Mouse (Mus musculus): ENCODE measurements around the gene Hmga1b. TPM values are rescaled to one million over a fixed set of nuclear protein-coding genes. Genes with fewer than 3 reads are reported as not detected.
"Not testable (repeated sequence)": the region's sequence is repeated elsewhere in the genome, so short reads cannot be mapped to it uniquely, and the experiment has no call there.

The Hmga1b gene
- polyA plus RNA-seq, 1 experiment = 3.1 TPM

DNA sequence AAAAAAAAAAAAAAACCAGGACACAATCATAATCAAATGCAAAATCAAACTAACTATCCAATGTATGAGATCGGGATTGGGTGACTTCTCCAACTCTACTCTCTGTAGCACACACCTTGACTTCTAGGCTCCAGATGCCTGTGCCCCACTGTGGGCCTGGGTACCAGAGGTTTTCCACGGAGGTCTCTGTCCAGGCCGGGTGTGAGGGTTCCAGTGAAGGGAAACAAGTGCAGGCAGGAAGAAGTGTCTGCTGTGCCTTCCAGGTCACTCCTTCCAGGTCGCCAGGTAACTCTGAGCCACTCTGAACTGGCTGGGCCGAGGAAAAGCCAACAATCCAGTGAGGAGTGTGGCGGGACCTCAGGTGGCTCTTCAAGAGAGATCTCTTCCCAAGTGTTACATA lies 26.2 kb upstream of the Hmga1b start:
- H3K4me1 ChIP-seq (ENCODE audit: control insufficient read depth, insufficient read depth, low read length) = no peaks in the 10 kb centered on the region

GRCm38 (mm10) chr11:120740981-120741380 lies 21.6 kb upstream of the Hmga1b start:
- H3K4me3 ChIP-seq (replicated peaks; ENCODE audit: insufficient read depth, low read depth, low read length) = no peak overlapping the region
- H3K4me1 ChIP-seq (ENCODE audit: control insufficient read depth, insufficient read depth, low read length) = no peaks in the 10 kb centered on the region
- H3K27me3 ChIP-seq (ENCODE audit: control insufficient read depth, insufficient read depth, low read length) = no peaks in the 10 kb centered on the region
- no peak overlapping the region for H3K27ac ChIP-seq (ENCODE audit: insufficient read depth, low read length)
- 74% methylated on average over 5 of the region's 5 CpGs for WGBS
- TF ChIP-seq POLR2A (IDR thresholded peaks at IDR 0.05; ENCODE audit: borderline replicate concordance, insufficient read depth, low read length) = no peak
- DNase-seq = no peak

More for the DNA sequence above, 26.2 kb upstream of the Hmga1b start:
- Histone ChIP-seq H3K4me3 (replicated peaks; ENCODE audit: insufficient read depth, low read depth, low read length) (no peak overlapping the region), H3K27me3 (ENCODE audit: control insufficient read depth, insufficient read depth, low read length) (no peaks in the 10 kb centered on the region), H3K27ac (ENCODE audit: insufficient read depth, low read length) (no peak overlapping the region)
- no peak for DNase-seq
- TF ChIP-seq CTCF (IDR thresholded peaks at IDR 0.05; ENCODE audit: borderline replicate concordance, insufficient read depth, low read depth, low read length) (no peak), POLR2A (IDR thresholded peaks at IDR 0.05; ENCODE audit: borderline replicate concordance, insufficient read depth, low read length) (no peak)
- WGBS = 71% methylated on average over 6 of the region's 6 CpGs

DNA sequence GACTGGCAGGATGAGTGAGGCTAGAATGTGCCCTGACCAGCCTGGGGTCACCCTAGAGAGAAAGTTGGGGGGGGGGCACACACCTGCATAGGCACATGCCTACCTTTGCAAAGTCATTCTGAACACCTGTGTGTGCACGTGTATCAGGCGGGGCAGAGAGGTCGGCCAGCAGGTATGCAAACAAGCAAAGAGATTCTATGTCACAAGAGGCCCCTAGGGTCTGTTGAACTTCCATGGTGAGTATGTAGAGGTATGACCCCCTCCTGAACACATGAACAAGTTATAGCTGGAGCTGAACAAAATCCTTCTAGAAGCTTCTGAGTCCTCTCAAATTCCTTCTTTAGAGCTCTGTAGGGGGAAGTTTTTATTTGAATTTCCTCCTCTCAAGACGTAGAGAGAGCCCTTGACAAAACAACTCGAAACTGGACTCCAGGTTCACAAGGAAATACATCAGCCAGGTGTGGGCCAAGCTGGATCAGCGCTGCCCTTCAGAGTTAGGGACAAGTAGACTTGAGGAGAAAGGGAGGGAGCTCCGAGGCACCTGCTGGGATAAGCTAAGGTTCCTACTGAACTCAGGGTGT lies 18.4 kb upstream of the Hmga1b start:
- TF ChIP-seq POLR2A (IDR thresholded peaks at IDR 0.05; ENCODE audit: borderline replicate concordance, insufficient read depth, low read length) = no peak
- TF ChIP-seq CTCF (IDR thresholded peaks at IDR 0.05; ENCODE audit: borderline replicate concordance, insufficient read depth, low read depth, low read length) = no peak
- WGBS = 76% methylated on average over 7 of the region's 7 CpGs
- H3K4me3 ChIP-seq (replicated peaks; ENCODE audit: insufficient read depth, low read depth, low read length) = no peak overlapping the region
- no peak overlapping the region for H3K27ac ChIP-seq (ENCODE audit: insufficient read depth, low read length)
- DNase-seq = no peak
- H3K27me3 ChIP-seq (ENCODE audit: control insufficient read depth, insufficient read depth, low read length) = no peaks in the 10 kb centered on the region
- H3K4me1 ChIP-seq (ENCODE audit: control insufficient read depth, insufficient read depth, low read length) = no peaks in the 10 kb centered on the region

GRCm38 (mm10) chr11:120747974-120748373 lies 14.6 kb upstream of the Hmga1b start:
- Histone ChIP-seq H3K4me1 (ENCODE audit: control insufficient read depth, insufficient read depth, low read length) (no peaks in the 10 kb centered on the region), H3K4me3 (replicated peaks; ENCODE audit: insufficient read depth, low read depth, low read length) (no peak overlapping the region), H3K27me3 (ENCODE audit: control insufficient read depth, insufficient read depth, low read length) (no peaks in the 10 kb centered on the region), H3K27ac (ENCODE audit: insufficient read depth, low read length) (no peak overlapping the region)
- no peak for DNase-seq
- TF ChIP-seq POLR2A (IDR thresholded peaks at IDR 0.05; ENCODE audit: borderline replicate concordance, insufficient read depth, low read length) = no peak
- no peak for TF ChIP-seq CTCF (IDR thresholded peaks at IDR 0.05; ENCODE audit: borderline replicate concordance, insufficient read depth, low read depth, low read length)
- 79% methylated on average over 4 of the region's 4 CpGs for WGBS

DNA sequence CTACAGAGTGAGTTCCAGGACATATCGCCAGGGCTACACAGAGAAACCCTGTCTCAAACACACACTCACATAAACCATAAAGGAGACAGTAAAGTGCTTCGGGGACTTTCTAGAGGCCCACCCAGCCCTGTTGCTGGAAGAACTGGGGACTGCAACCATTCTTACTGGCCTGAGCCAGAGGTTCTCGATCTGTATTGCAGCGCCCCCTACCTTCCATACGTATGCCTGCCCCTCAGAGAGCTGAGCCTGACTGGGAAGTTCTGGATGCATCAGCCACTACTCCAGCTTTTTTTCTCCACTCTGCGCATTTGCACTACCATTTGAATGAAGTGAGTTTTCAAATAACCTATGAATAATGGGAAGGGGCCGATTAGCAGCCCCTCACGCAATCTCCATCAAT lies 13.2 kb upstream of the Hmga1b start:
- 60% methylated on average over 8 of the region's 8 CpGs for WGBS
- 0 out of 2 replicates have a peak, but pooled peaks have one; percentile 27 for TF ChIP-seq CTCF (IDR thresholded peaks at IDR 0.05; ENCODE audit: borderline replicate concordance, insufficient read depth, low read depth, low read length)
- no peak for TF ChIP-seq POLR2A (IDR thresholded peaks at IDR 0.05; ENCODE audit: borderline replicate concordance, insufficient read depth, low read length)
- no peak overlapping the region for H3K27ac ChIP-seq (ENCODE audit: insufficient read depth, low read length)
- DNase-seq = peak in 1 of 2 experiments; percentile 23
- H3K4me3 ChIP-seq (replicated peaks; ENCODE audit: insufficient read depth, low read depth, low read length) = no peak overlapping the region
- H3K27me3 ChIP-seq (ENCODE audit: control insufficient read depth, insufficient read depth, low read length) = no peaks in the 10 kb centered on the region
- no peaks in the 10 kb centered on the region for H3K4me1 ChIP-seq (ENCODE audit: control insufficient read depth, insufficient read depth, low read length)

GRCm38 (mm10) chr11:120751606-120752005 lies 11.0 kb upstream of the Hmga1b start:
- Histone ChIP-seq H3K4me1 (ENCODE audit: control insufficient read depth, insufficient read depth, low read length) (no peaks in the 10 kb centered on the region), H3K4me3 (replicated peaks; ENCODE audit: insufficient read depth, low read depth, low read length) (no peak overlapping the region), H3K27ac (ENCODE audit: insufficient read depth, low read length) (no peak overlapping the region), H3K27me3 (ENCODE audit: control insufficient read depth, insufficient read depth, low read length) (no peaks in the 10 kb centered on the region)
- no peak for DNase-seq
- WGBS = 58% methylated on average over 4 of the region's 4 CpGs
- no peak for TF ChIP-seq CTCF (IDR thresholded peaks at IDR 0.05; ENCODE audit: borderline replicate concordance, insufficient read depth, low read depth, low read length)
- TF ChIP-seq POLR2A (IDR thresholded peaks at IDR 0.05; ENCODE audit: borderline replicate concordance, insufficient read depth, low read length) = no peak

DNA sequence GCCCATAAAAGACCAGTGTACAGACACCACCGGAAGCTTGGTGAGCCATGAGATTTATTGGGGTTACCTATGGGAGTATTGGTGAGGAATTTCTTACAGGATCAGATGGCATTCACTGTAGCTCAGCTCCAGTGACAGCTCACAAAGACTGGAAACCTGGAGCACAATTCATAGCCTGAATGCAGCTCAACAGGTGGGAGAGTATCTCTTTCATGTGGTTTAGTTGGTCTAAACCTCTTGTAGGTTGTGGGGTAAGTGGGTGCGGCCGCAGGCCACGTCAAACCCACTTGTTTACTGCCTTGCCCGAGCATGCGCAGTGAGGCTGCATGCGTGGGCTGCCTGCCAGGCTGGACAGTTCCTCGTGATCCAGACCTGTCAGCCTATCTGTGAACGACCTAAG lies 2.4 kb upstream of the Hmga1b start:
- 81% methylated on average over 9 of the region's 9 CpGs for WGBS
- no peak for DNase-seq
- no peak overlapping the region for H3K4me3 ChIP-seq (replicated peaks; ENCODE audit: insufficient read depth, low read depth, low read length)
- no peak for TF ChIP-seq POLR2A (IDR thresholded peaks at IDR 0.05; ENCODE audit: borderline replicate concordance, insufficient read depth, low read length)
- TF ChIP-seq CTCF (IDR thresholded peaks at IDR 0.05; ENCODE audit: borderline replicate concordance, insufficient read depth, low read depth, low read length) = no peak
- H3K4me1 ChIP-seq (ENCODE audit: control insufficient read depth, insufficient read depth, low read length) = no peaks in the 10 kb centered on the region
- no peak overlapping the region for H3K27ac ChIP-seq (ENCODE audit: insufficient read depth, low read length)
- H3K27me3 ChIP-seq (ENCODE audit: control insufficient read depth, insufficient read depth, low read length) = no peaks in the 10 kb centered on the region

GRCm38 (mm10) chr11:120761811-120762671 lies 553 bp upstream of the Hmga1b start:
- TF ChIP-seq CTCF (IDR thresholded peaks at IDR 0.05; ENCODE audit: borderline replicate concordance, insufficient read depth, low read depth, low read length) (no peak), POLR2A (IDR thresholded peaks at IDR 0.05; ENCODE audit: borderline replicate concordance, insufficient read depth, low read length) (no peak)
- H3K4me3 ChIP-seq (replicated peaks; ENCODE audit: insufficient read depth, low read depth, low read length) = no peak overlapping the region
- no peak overlapping the region for H3K27ac ChIP-seq (ENCODE audit: insufficient read depth, low read length)
- no peaks in the 10 kb centered on the region for H3K27me3 ChIP-seq (ENCODE audit: control insufficient read depth, insufficient read depth, low read length)
- no peaks in the 10 kb centered on the region for H3K4me1 ChIP-seq (ENCODE audit: control insufficient read depth, insufficient read depth, low read length)
- no peak for DNase-seq
- 71% methylated on average over 14 of the region's 14 CpGs for WGBS

DNA sequence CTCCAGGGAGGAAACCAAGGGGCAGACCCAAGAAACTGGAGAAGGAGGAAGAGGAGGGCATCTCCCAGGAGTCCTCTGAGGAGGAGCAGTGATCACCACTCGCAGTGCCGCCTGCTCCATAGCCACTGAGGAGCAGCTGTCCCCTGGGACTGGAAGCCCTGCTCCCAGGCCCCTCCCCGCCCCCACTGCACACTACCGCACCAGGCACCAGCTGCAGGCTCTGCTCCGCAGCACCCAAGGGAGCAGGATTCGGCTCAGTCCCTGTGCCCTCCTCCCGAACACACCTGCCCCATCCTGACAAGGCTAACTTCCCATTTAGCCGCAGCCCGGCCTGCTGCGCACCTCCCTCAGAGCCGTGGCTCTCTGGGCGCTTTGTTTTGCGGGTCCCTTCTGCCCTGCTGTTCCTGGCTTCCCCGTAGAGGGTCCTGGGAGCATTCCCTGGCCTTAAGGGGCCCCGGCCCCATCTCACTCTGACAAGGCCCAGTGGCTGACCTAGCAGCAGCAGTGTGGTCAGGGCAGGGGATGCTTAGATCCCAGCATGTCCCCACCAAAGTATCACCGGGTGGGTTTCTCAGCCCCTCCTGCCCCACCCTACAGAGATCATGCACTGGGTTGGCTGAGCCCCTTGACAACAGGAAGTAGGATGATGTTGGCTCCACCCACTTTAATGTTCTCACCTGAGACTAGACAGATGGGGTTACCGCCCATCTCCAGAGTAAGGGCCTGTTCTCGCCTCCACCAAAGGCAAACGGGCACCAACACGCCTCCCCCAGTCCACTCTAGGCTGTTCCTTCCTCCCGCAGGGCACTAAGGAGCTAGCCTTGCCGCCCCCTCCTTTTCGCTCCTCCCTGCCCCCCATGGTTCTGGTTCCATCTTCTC lies 766 bp downstream of the Hmga1b start:
- H3K4me1 ChIP-seq (ENCODE audit: control insufficient read depth, insufficient read depth, low read length); H3K27ac ChIP-seq (ENCODE audit: insufficient read depth, low read length); H3K4me3 ChIP-seq (replicated peaks; ENCODE audit: insufficient read depth, low read depth, low read length); H3K27me3 ChIP-seq (ENCODE audit: control insufficient read depth, insufficient read depth, low read length); DNase-seq: not testable (repeated sequence)
- WGBS = 15% methylated on average over 9 of the region's 23 CpGs

DNA sequence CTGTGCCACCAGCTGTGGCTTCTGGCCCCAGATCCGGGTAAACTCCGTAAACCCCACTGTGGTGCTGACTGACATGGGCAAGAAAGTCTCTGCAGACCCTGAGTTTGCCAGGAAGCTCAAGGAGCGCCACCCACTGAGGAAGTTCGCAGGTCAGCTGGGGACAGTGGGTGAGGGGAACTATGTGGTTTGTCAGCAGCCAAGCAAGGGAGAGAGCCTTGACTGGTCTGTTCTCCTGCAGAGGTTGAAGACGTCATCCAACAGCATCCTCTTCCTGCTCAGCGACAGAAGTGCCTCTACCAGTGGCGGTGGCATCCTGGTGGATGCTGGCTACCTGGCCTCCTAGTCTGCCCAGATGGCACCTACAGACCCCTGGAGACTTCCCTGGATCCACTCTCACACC lies 4.4 kb downstream of the Hmga1b start:
- 78% methylated on average over 4 of the region's 7 CpGs for WGBS

More for the DNA sequence above, 4.4 kb downstream of the Hmga1b start:
- H3K4me1 ChIP-seq (ENCODE audit: control insufficient read depth, insufficient read depth, low read length); H3K27me3 ChIP-seq (ENCODE audit: control insufficient read depth, insufficient read depth, low read length); H3K4me3 ChIP-seq (replicated peaks; ENCODE audit: insufficient read depth, low read depth, low read length); DNase-seq; H3K27ac ChIP-seq (ENCODE audit: insufficient read depth, low read length): not testable (repeated sequence)

Measured in cerebellum, adult 2 months (tissue).